Mouse (Mus musculus): ENCODE measurements around the gene Tfap2e. TPM values are rescaled to one million over a fixed set of nuclear protein-coding genes. Genes with fewer than 3 reads are reported as not detected.

Gene Tfap2e
- not detected in 2 replicates for polyA plus RNA-seq (2015; fragmentation: Nextera tagmentation; extraction: Ambion mirVana)

DNA sequence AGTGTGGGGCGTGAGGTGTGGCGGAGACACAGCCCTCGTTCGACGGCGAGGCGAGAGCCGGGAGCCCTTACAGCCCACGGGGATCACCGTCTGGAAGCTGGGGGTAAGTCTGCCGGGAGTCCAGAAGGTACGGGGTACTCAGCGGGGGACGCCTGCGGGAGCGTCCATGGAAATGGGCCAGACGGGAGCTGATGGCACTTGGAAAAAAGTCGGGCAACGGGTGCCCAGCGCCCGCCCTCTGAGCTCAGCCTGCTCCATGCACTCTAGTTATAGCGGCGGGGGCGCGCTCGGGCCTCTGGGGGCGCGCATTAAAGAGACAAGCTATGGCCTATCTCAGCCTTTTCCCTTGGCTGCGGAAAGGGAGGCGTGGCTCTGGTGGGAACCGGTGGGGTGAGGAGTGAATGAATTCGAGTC lies at the start of gene Tfap2e:
TSS of gene Tfap2e (minus strand) at position 240 of the 414 bp plus-strand sequence.
- Histone ChIP-seq H3K4me1 (replicated peaks) (peaks cover 21% of the 10 kb centered on the region), H3K27me3 (replicated peaks) (peaks cover 82% of the 10 kb centered on the region), H3K36me3 (no peaks in the 10 kb centered on the region), H3K9ac (peak within 1 kb of the TSS; percentile 36; the same call in 1 of the 2 replicates), H3K27ac (no peak within 1 kb of the TSS), H3K4me2 (replicated peaks) (peak within 1 kb of the TSS; percentile 65), H3K4me3 (replicated peaks) (peak within 1 kb of the TSS; percentile 34), H3K9me3 (no peaks in the 10 kb centered on the region)
- WGBS: 2% methylated on average over 32 of the region's 32 CpGs
- ATAC-seq: peak; percentile 68

DNA sequence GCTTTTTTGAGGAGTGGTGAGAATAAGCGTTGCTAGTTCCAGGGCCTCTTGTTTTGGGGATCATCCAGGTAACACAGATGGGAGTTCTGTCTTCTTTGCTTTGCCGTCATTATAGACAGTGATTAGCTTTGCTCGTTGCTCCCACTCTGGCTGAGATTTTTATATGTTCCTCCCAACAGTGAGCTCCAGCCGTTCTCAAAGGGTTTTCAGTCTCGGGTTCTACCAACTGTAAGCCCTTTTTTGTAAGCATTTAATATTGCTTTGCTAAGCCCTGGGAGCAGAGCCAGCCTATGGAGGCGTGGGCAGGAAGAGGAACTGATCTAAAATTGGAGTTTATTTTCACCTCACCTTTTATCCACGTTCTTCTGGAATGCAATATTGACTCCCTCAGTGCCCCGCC lies 47.0 kb upstream of the Tfap2e start:
- no peak overlapping the region for H3K4me3 ChIP-seq (replicated peaks)
- H3K27ac ChIP-seq: no peak overlapping the region
- H3K4me1 ChIP-seq (replicated peaks): no peaks in the 10 kb centered on the region
- H3K9ac ChIP-seq: no peak overlapping the region
- ATAC-seq: no peak
- H3K36me3 ChIP-seq: no peaks in the 10 kb centered on the region
- no peaks in the 10 kb centered on the region for H3K9me3 ChIP-seq
- 69% methylated on average over 8 of the region's 8 CpGs for WGBS
- H3K4me2 ChIP-seq (replicated peaks): no peak overlapping the region
- no peaks in the 10 kb centered on the region for H3K27me3 ChIP-seq (replicated peaks)

DNA sequence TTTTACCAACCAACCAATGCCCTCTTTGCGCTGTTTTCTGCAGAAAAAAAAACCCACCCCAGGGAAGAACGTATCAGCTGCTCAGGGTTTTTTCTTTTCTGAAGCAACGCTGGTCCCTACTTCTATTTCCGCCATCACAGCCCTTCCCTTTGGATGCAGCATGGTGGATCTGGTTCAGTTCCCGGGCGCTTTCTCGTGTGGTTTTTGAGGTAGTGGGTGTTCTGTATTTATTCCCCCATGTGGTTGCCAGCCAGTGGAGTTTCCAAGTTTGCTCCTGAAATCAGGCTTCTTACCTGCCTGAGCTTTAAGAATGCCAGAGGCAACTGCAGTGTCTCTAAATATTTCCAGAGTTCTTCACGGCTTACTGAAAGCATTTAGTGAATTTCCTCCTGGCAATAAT lies 46.5 kb upstream of the Tfap2e start:
- Histone ChIP-seq H3K4me3 (replicated peaks) (no peak overlapping the region), H3K36me3 (no peaks in the 10 kb centered on the region), H3K9ac (no peak overlapping the region), H3K27me3 (replicated peaks) (no peaks in the 10 kb centered on the region), H3K27ac (no peak overlapping the region), H3K4me2 (replicated peaks) (no peak overlapping the region), H3K9me3 (no peaks in the 10 kb centered on the region), H3K4me1 (replicated peaks) (no peaks in the 10 kb centered on the region)
- ATAC-seq: no peak
- 87% methylated on average over 8 of the region's 8 CpGs for WGBS

DNA sequence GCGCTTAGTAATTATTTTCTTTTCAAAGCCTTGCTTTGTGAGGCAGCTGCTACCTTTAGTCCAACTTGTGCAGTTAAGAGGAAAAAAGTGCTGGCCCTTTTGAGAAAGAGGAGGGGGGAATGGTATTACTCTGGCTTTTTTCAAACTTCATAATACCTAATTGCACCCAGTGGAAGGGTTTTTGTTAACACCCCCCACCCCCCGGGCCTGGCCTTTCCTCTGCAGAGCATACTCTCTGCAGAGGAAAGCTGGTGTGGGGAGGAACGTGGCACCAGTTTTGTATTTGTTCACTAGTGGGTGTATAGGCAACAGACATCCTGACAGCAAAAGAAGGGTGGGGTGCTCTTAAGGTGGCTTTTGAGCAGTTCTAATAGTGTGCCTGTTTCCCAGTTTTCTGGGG lies 45.8 kb upstream of the Tfap2e start:
- Histone ChIP-seq H3K4me3 (replicated peaks) (no peak overlapping the region), H3K4me1 (replicated peaks) (no peaks in the 10 kb centered on the region), H3K4me2 (replicated peaks) (no peak overlapping the region), H3K27ac (no peak overlapping the region), H3K36me3 (no peaks in the 10 kb centered on the region), H3K27me3 (replicated peaks) (no peaks in the 10 kb centered on the region), H3K9ac (no peak overlapping the region), H3K9me3 (no peaks in the 10 kb centered on the region)
- WGBS: 75% methylated on average over 3 of the region's 3 CpGs
- no peak for ATAC-seq

DNA sequence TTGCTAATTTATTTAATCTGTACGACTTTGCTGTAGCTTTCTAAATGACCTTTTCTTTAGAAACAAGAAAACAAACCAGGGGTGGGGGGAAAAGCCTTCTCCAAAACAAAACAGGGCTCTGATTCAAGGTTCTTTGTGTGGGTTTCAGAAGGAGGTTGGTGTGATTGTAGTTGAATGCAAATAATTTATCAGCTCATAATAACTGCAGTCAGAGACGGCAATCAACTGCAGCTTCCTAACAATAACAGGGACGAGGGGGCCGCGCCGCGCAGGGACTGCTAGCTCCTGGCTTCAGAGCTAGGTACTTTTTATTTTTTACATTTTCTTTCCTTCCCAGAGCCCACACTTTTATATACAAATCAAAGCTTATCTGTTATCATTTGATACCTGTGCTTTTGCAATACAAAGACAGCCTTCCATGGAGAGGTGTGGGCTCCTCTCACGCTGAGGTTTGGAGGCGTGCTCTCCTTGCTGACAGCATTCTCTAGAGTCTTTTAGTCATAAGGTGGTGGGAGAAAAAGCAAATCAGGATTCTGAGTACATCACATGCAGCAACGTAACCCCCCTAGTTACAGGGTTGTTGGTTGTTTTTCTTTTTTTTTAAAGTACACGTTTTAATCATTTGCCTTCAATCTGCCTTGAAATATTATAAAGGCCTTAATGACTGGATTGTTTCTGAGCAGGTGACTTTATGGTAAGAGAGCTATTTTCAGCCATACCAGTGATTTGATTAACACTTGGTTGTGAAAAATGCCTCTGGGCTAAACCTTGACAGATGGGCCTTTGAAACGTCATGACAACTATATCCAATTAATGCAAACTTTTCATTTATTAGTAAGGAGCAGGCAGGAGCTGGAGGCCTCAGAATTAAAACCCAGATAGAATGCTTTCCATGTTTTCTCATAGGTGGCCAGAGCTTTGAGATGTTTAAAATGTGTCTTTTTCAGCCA lies 44.1 kb upstream of the Tfap2e start:
- Histone ChIP-seq H3K27me3 (replicated peaks) (no peaks in the 10 kb centered on the region), H3K4me2 (replicated peaks) (no peak overlapping the region), H3K36me3 (no peaks in the 10 kb centered on the region), H3K9ac (no peak overlapping the region), H3K4me1 (replicated peaks) (no peaks in the 10 kb centered on the region), H3K27ac (no peak overlapping the region), H3K4me3 (replicated peaks) (no peak overlapping the region), H3K9me3 (no peaks in the 10 kb centered on the region)
- ATAC-seq: no peak
- 66% methylated on average over 12 of the region's 12 CpGs for WGBS

DNA sequence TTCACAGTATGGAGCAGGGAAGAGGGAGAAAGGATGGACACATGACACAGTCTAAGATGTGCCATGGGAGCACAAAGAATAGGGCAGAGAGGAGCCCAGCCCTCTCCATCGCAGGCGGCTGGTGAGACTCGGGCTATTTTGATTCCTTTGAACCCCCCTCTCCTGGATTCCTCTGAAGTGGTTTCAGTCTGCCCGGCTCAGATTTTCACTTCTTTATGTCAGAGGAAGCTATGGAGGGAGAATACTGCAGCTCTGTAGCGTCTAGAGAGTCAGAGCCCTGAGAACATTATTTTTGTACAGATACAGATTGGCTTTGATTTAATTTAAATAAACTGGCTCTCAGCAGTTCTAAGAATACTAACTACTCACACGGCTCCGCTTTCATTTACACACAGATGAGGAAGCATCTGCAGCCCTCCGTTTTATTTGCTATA lies 43.1 kb upstream of the Tfap2e start:
- H3K9ac ChIP-seq: no peak overlapping the region
- no peaks in the 10 kb centered on the region for H3K4me1 ChIP-seq (replicated peaks)
- no peak overlapping the region for H3K4me2 ChIP-seq (replicated peaks)
- WGBS: 49% methylated on average over 8 of the region's 8 CpGs
- no peak overlapping the region for H3K4me3 ChIP-seq (replicated peaks)
- ATAC-seq: no peak
- H3K36me3 ChIP-seq: no peaks in the 10 kb centered on the region
- H3K27ac ChIP-seq: no peak overlapping the region
- no peaks in the 10 kb centered on the region for H3K27me3 ChIP-seq (replicated peaks)
- H3K9me3 ChIP-seq: no peaks in the 10 kb centered on the region

DNA sequence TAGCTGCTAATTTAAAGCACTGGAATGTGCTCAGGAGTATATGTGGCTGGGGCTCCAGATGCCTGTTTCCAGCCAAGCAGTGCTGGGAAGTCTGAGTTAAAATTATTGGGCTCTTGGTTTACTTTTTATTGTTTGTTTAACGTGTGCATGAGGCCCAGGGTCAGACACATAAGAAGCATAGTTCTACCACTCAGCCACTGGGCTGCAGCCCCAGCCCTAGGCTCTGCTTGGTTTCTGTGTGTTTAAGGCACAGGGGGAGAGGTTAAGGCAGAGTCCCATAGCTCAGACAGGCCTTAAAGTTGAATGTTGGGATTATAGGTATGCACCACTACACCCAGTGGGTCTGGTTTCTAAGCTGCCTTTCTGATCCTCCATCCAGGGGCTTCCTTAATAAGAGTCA lies 39.1 kb upstream of the Tfap2e start:
- peak; percentile 56; the same call in 1 of the 2 replicates for ATAC-seq
- 7% methylated on average over 1 of the region's 1 CpGs for WGBS
- Histone ChIP-seq H3K4me3 (replicated peaks) (no peak overlapping the region), H3K36me3 (no peaks in the 10 kb centered on the region), H3K9ac (no peak overlapping the region), H3K4me1 (replicated peaks) (no peaks in the 10 kb centered on the region), H3K9me3 (no peaks in the 10 kb centered on the region), H3K4me2 (replicated peaks) (no peak overlapping the region), H3K27me3 (replicated peaks) (no peaks in the 10 kb centered on the region), H3K27ac (no peak overlapping the region)

DNA sequence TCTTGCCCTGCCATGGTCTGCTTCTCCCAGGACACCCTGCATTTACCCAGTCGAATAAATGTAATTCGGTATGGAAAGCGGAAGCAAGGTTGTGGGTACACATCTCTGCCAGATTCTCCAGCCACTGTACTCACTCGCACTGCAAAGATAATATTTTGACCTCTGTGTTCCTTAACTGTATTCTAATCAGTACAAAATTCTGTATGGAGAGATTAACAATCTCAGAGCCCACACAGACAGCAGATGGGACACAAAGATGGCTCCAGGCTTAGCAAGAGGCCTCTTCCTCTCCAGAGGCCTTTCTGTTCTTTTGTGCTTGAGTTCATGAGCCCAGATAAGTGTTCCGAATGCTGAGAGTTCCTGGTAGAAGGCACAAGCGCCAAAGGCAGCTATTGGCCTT lies 37.8 kb upstream of the Tfap2e start:
- 88% methylated on average over 6 of the region's 6 CpGs for WGBS

DNA sequence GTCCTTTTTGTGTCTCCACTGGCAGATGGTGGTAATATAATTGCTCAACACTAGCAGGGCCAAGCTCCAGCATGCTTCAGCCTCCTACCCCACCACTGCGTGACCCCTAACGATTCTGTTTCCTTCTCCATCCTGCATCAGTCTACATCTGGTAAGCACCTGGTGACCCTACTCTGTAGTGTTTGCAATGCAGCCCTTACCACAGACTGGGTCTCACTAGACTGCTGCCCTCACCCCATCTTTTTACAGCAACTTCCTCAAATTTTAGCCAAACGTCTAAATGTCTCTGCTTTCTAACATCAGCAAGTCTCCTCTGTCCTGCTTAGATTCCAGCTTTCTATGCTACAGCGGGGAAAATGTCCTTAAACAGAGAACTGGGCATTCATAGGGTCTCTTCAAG lies 34.8 kb upstream of the Tfap2e start:
- H3K36me3 ChIP-seq: no peaks in the 10 kb centered on the region
- ATAC-seq: no peak

More for the DNA sequence above, 37.8 kb upstream of the Tfap2e start:
- Histone ChIP-seq H3K4me3 (replicated peaks) (no peak overlapping the region), H3K27me3 (replicated peaks) (no peaks in the 10 kb centered on the region), H3K36me3 (no peaks in the 10 kb centered on the region), H3K9ac (no peak overlapping the region), H3K27ac (no peak overlapping the region), H3K4me1 (replicated peaks) (no peaks in the 10 kb centered on the region), H3K9me3 (no peaks in the 10 kb centered on the region), H3K4me2 (replicated peaks) (no peak overlapping the region)
- no peak for ATAC-seq

DNA sequence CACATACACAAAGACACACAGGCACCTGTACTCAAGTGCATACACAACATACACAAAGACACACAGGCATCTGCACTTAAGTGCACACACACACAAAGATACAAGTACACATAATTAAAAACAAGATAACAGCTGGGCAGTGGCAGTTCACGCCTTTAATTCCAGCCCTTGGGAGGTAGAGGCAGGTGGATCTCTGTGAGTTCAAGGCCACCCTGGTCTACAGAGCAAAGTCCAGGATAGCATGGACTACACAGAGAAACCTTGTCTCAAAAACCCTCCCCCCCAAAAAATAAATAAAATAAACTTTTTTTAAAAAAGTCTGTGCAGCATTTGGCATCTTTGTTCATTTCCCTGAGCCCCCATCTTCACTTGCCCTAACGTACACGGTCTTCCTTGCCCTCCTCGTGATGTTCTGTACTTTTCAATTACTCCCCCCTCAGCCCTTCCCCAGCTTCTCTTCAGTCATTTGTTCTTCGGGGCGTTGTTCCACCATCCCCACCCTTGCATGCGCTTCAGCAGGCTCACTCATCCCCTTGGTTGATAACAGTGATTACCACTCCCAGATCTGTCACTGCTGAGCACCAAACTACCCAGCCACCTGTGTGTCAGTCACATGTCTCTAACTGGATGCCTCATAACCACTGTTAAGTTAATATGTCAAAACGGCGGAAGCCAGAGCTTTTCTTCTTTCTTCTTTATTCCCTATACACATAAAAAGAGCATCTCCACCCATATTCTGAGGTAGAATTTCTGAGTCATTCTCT lies 33.9 kb upstream of the Tfap2e start:
- Histone ChIP-seq H3K4me2 (replicated peaks) (no peak overlapping the region), H3K4me1 (replicated peaks) (no peaks in the 10 kb centered on the region), H3K9me3 (no peaks in the 10 kb centered on the region), H3K9ac (no peak overlapping the region), H3K27me3 (replicated peaks) (no peaks in the 10 kb centered on the region), H3K27ac (no peak overlapping the region), H3K4me3 (replicated peaks) (no peak overlapping the region), H3K36me3 (no peaks in the 10 kb centered on the region)
- ATAC-seq: peak; percentile 91
- 68% methylated on average over 9 of the region's 9 CpGs for WGBS

More for the DNA sequence above, 34.8 kb upstream of the Tfap2e start:
- Histone ChIP-seq H3K4me1 (replicated peaks) (no peaks in the 10 kb centered on the region), H3K4me2 (replicated peaks) (no peak overlapping the region), H3K9me3 (no peaks in the 10 kb centered on the region), H3K27ac (no peak overlapping the region), H3K27me3 (replicated peaks) (no peaks in the 10 kb centered on the region), H3K4me3 (replicated peaks) (no peak overlapping the region), H3K9ac (no peak overlapping the region)
- 89% methylated on average over 4 of the region's 4 CpGs for WGBS

DNA sequence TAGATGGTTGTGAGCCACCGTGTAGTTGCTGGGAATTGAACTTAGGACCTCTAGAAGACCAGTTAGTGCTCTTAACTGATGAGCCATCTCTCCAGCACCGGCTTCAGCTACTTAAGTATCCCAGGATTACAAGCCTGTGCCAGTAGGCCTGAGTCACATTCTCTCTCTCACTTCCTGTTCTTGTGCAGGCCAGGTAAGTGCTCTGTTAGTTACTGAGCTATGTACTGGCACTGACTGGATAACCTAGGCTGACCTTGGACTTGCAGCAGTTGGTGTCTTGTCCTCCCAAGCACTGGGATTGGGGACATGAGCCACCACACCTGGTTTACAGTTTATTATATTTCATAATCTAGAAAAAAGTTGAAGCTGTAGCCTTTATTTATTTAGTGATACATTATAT lies 27.4 kb upstream of the Tfap2e start:
- Histone ChIP-seq H3K27me3 (replicated peaks) (no peaks in the 10 kb centered on the region), H3K4me2 (replicated peaks) (no peak overlapping the region), H3K4me3 (replicated peaks) (no peak overlapping the region), H3K36me3 (no peaks in the 10 kb centered on the region), H3K9me3 (no peaks in the 10 kb centered on the region), H3K4me1 (replicated peaks) (peaks cover 5% of the 10 kb centered on the region; the same call in 1 of the 2 replicates), H3K9ac (no peak overlapping the region), H3K27ac (peak overlapping the region; percentile 81)
- peak; percentile 69 for ATAC-seq
- 50% methylated on average over 2 of the region's 2 CpGs for WGBS

DNA sequence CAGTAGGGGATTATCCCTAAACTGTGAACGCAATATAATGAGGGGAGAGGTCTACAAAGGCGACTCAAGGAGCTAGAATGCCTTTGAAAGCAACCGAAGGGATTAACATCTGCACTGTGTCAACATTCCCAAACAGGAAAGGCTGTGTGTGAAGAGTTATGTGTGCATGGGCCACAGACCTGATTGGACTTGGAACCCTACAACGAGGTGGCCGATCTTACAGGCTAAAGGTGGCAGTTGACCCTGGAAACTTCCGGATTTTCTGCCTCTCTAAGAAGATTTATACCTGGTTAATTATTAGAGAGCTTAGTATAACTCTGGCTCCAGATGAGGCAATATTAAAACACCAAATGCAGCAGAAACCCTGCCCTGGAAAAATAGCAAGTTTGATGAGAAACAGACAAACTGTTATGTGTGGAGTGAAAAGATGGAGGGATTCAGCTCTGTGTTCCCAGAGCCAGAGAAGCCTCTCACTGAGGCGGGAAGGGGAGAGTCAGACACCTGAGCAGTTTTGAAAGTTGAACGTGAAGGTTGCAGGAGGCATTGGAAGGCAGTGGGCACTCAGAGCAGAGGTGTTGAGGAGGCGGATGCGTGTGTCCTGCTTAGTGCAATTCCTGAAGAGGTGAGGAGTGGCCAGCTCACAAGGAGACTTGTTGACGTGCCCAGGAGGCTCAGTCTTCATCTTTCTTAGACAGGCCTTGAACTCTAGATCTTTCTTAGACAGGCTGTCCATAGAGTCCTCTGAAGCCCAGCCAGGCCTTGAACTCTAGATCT lies 26.7 kb upstream of the Tfap2e start:
- Histone ChIP-seq H3K27me3 (replicated peaks) (no peaks in the 10 kb centered on the region), H3K9ac (no peak overlapping the region), H3K4me3 (replicated peaks) (no peak overlapping the region), H3K36me3 (no peaks in the 10 kb centered on the region), H3K4me1 (replicated peaks) (peaks cover 5% of the 10 kb centered on the region; the same call in 1 of the 2 replicates), H3K4me2 (replicated peaks) (peak overlapping the region; percentile 41), H3K9me3 (no peaks in the 10 kb centered on the region), H3K27ac (peak overlapping the region; percentile 81)
- peak; percentile 98 for ATAC-seq
- WGBS: 50% methylated on average over 11 of the region's 11 CpGs
